Mouse (Mus musculus): ENCODE data around the gene Itsn1.

GRCm38 (mm10) chr16:91767165-91767701, 38.2 kb downstream of the Itsn1 start:
- TF ChIP-seq CTCF (IDR thresholded peaks at IDR 0.05; ENCODE audit: low read depth) (no peak), EP300 (IDR thresholded peaks at IDR 0.05; ENCODE audit: low read depth) (no peak)

All from heart, postnatal 0 days (tissue).